Mouse (Mus musculus) embryonic facial prominence, embryonic 15.5 days (tissue): ENCODE measurements around the gene Krtap28-10. TPM values are rescaled to one million over a fixed set of nuclear protein-coding genes. Genes with fewer than 3 reads are reported as not detected.
"Not testable (repeated sequence)": the region's sequence is repeated elsewhere in the genome, so short reads cannot be mapped to it uniquely, and the experiment has no call there.

ENCODE experiments used
- ATAC-seq: fragments of 200-750 bp; cut with Nextera tagmentation; 2 replicates; pipeline ENCODE4 v1.8.0; 2017; ENCODE audit warnings: low read depth, moderate TSS enrichment; ENCODE audit not compliant: insufficient number of reproducible peaks, low FRiP score, low TSS enrichment
- H3K27ac ChIP-seq: fragments of 300-500 bp; sonication (generic); replicated peaks from 2 replicates; pipeline ENCODE4 v1.5.1; 2015; ENCODE audit warnings: mild to moderate bottlenecking, inconsistent platforms
- H3K27me3 ChIP-seq: fragments of 300-500 bp; sonication (generic); 2 replicates; pipeline ENCODE4 v1.6.1; 2015; ENCODE audit warnings: inconsistent platforms
- H3K36me3 ChIP-seq: fragments of 300-500 bp; sonication (generic); 2 replicates; pipeline ENCODE4 v1.6.1; 2015; ENCODE audit warnings: mild to moderate bottlenecking, inconsistent platforms
- H3K4me1 ChIP-seq: fragments of 300-500 bp; sonication (generic); 2 replicates; pipeline ENCODE4 v1.6.1; 2015; ENCODE audit warnings: inconsistent platforms
- H3K4me2 ChIP-seq: fragments of 300-500 bp; sonication (generic); replicated peaks from 2 replicates; pipeline ENCODE4 v1.6.1; 2015; ENCODE audit warnings: mild to moderate bottlenecking, inconsistent platforms
- H3K4me3 ChIP-seq: fragments of 300-500 bp; sonication (generic); replicated peaks from 2 replicates; pipeline ENCODE4 v1.5.1; 2015; ENCODE audit warnings: mild to moderate bottlenecking, inconsistent platforms
- H3K9ac ChIP-seq: fragments of 300-500 bp; sonication (generic); 2 replicates; pipeline ENCODE4 v1.6.1; 2015; ENCODE audit warnings: inconsistent platforms
- H3K9me3 ChIP-seq: fragments of 300-500 bp; sonication (generic); replicated peaks from 2 replicates; pipeline ENCODE4 v1.6.1; 2016; ENCODE audit warnings: inconsistent platforms
- WGBS: fragments of 180-500 bp; shearing (Covaris S2); methylation state at CpG from one replicate; pipeline ENCODE4 v1.1.7; 2015; 5-methylcytosine and 5-hydroxymethylcytosine counted together
- polyA plus RNA-seq: library from polyadenylated mRNA; unstranded; fragments of >200 nt; fragmentation: Nextera tagmentation; extraction: Ambion mirVana; gene quantifications from 2 replicates; pipeline ENCODE4 v1.2.1, GENCODE M21; 2015

Krtap28-10 gene
- polyA plus RNA-seq, 1 experiment from 2014 or later: 2.9 TPM

GRCm38 (mm10) chr1:83007471-83007870 lies 34.8 kb downstream of the Krtap28-10 start:
- Histone ChIP-seq H3K4me3 (no peak overlapping the region), H3K4me2 (no peak overlapping the region), H3K9ac (no peak overlapping the region), H3K27ac (no peak overlapping the region), H3K36me3 (no peaks in the 10 kb centered on the region), H3K4me1 (no peaks in the 10 kb centered on the region), H3K27me3 (no peaks in the 10 kb centered on the region), H3K9me3 (no peaks in the 10 kb centered on the region)
- WGBS: 64% methylated on average over 6 of the region's 6 CpGs
- ATAC-seq: no peak

- 72% methylated on average over 8 of the region's 8 CpGs for WGBS
- no peak for ATAC-seq
These were observed 35.8 kb downstream of the Krtap28-10 start for GRCm38 (mm10) chr1:83006218-83007179.

GRCm38 (mm10) chr1:83000306-83000705 lies 42.0 kb downstream of the Krtap28-10 start, which contains the start of gene Gm47959:
Gm47959 (plus strand) TSS chr1:83000548.
- not testable (repeated sequence) for H3K9ac ChIP-seq, H3K27ac ChIP-seq, H3K36me3 ChIP-seq, H3K9me3 ChIP-seq, ATAC-seq, H3K4me2 ChIP-seq, H3K4me1 ChIP-seq, H3K4me3 ChIP-seq, H3K27me3 ChIP-seq
- 98% methylated on average over 6 of the region's 9 CpGs for WGBS

More at GRCm38 (mm10) chr1:83006218-83007179, 35.8 kb downstream of the Krtap28-10 start:
- Histone ChIP-seq H3K36me3 (no peaks in the 10 kb centered on the region), H3K9ac (no peak overlapping the region), H3K4me3 (no peak overlapping the region), H3K4me2 (no peak overlapping the region), H3K27me3 (no peaks in the 10 kb centered on the region), H3K4me1 (no peaks in the 10 kb centered on the region), H3K27ac (no peak overlapping the region), H3K9me3 (no peaks in the 10 kb centered on the region)

GRCm38 (mm10) chr1:82993947-82994346 lies 48.3 kb downstream of the Krtap28-10 start:
- no peak for ATAC-seq
- 78% methylated on average over 3 of the region's 3 CpGs for WGBS

GRCm38 (mm10) chr1:82992093-82992492 lies 50.2 kb downstream of the Krtap28-10 start:
- Histone ChIP-seq H3K4me2 (no peak overlapping the region), H3K4me1 (no peaks in the 10 kb centered on the region), H3K27ac (no peak overlapping the region), H3K36me3 (no peaks in the 10 kb centered on the region), H3K4me3 (no peak overlapping the region), H3K9ac (no peak overlapping the region), H3K9me3 (no peaks in the 10 kb centered on the region), H3K27me3 (no peaks in the 10 kb centered on the region)
- ATAC-seq: no peak
- 87% methylated on average over 6 of the region's 6 CpGs for WGBS

More at GRCm38 (mm10) chr1:82993947-82994346, 48.3 kb downstream of the Krtap28-10 start:
- Histone ChIP-seq H3K27me3 (no peaks in the 10 kb centered on the region), H3K4me2 (no peak overlapping the region), H3K4me3 (no peak overlapping the region), H3K9me3 (no peaks in the 10 kb centered on the region), H3K27ac (no peak overlapping the region), H3K36me3 (no peaks in the 10 kb centered on the region), H3K9ac (no peak overlapping the region), H3K4me1 (no peaks in the 10 kb centered on the region)

- H3K36me3 ChIP-seq: no peaks in the 10 kb centered on the region
- H3K4me1 ChIP-seq: no peaks in the 10 kb centered on the region
- no peak overlapping the region for H3K4me2 ChIP-seq
- no peaks in the 10 kb centered on the region for H3K27me3 ChIP-seq
- H3K27ac ChIP-seq: no peak overlapping the region
- no peak for ATAC-seq
- no peak overlapping the region for H3K4me3 ChIP-seq
- no peaks in the 10 kb centered on the region for H3K9me3 ChIP-seq
- 78% methylated on average over 3 of the region's 3 CpGs for WGBS
- H3K9ac ChIP-seq: no peak overlapping the region
These were observed 50.7 kb downstream of the Krtap28-10 start for GRCm38 (mm10) chr1:82991596-82991995.

Other genes starting within 250 kb of the Krtap28-10 start
- gene Agfg1, start 203.0 kb downstream of the Krtap28-10 start, polyA plus RNA-seq: 26.1 and 27.7 TPM in 2 replicates
- gene A030005L19Rik, start 129.2 kb downstream of the Krtap28-10 start, polyA plus RNA-seq: 2.4 and 2.5 TPM in 2 replicates
- gene A030014E15Rik, start 117.6 kb downstream of the Krtap28-10 start, polyA plus RNA-seq: 1.5 and 2.2 TPM in 2 replicates
- 1.5 and 1.7 TPM in 2 replicates for gene Gm6217, start 111.1 kb downstream of the Krtap28-10 start, polyA plus RNA-seq
- gene A030003K21Rik, start 99.1 kb downstream of the Krtap28-10 start, polyA plus RNA-seq: 2.0 and 2.5 TPM in 2 replicates
- 2.2 and 3.9 TPM in 2 replicates for gene Gm7544, start 86.5 kb downstream of the Krtap28-10 start, polyA plus RNA-seq
- gene Gm47955, start 82.2 kb downstream of the Krtap28-10 start, polyA plus RNA-seq: 1.7 and 2.2 TPM in 2 replicates
- gene Gm47959, start 41.9 kb downstream of the Krtap28-10 start, polyA plus RNA-seq: 1.7 and 2.1 TPM in 2 replicates
- 0.33 and 0.36 TPM in 2 replicates for gene Slc19a3, start 4.0 kb downstream of the Krtap28-10 start, polyA plus RNA-seq
- gene Gm47969, start 2.5 kb upstream of the Krtap28-10 start, polyA plus RNA-seq: 2.1 and 3.5 TPM in 2 replicates
- 2.3 and 3.2 TPM in 2 replicates for gene A030005K14Rik, start 16.9 kb upstream of the Krtap28-10 start, polyA plus RNA-seq
- 2.9 and 4.5 TPM in 2 replicates for gene Krtap28-13, start 18.4 kb upstream of the Krtap28-10 start, polyA plus RNA-seq
- gene Ccl20, start 74.3 kb upstream of the Krtap28-10 start, polyA plus RNA-seq: 2.4 and 2.6 TPM in 2 replicates
- gene Daw1, start 117.3 kb upstream of the Krtap28-10 start, polyA plus RNA-seq: 0.49 and 1.5 TPM in 2 replicates